14 mouse cellular contexts compared by ENCODE assay signal in the genomic region with DNA sequence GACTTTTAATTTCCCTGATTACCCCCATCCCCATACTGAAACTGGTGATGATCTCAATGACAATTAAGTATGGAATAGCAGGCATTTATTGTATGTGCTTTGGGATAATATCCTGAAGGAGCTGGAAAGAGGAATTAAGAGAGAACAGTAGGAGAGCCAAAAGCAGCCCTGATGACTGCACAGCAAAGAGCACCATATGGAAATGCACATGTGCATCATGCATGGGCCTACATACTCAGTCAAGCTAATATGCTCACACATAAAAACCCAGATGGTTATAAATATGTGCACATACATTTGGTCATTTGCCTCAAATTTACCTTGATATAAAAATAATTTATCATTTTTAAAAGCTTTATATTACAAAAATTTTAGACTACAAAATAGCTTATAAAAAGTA.
"Had no signal": no experiment of that assay in that cellular context is flagged by ENCODE, and none has a peak within 500 bp of the region (broad histone marks: within the 10 kb centered on the region; RNA-seq: fewer than 3 reads in every experiment).

No protein-coding gene starts in this region.

- H3K27ac ChIP-seq: midbrain, embryonic 10.5 days; midbrain, embryonic 12.5 days; neural tube, embryonic 12.5 days; stomach, embryonic 15.5 days; stomach, postnatal 0 days had no signal

- H3K27me3 ChIP-seq: midbrain, embryonic 12.5 days; neural tube, embryonic 12.5 days; stomach, embryonic 15.5 days had no signal

- H3K9me3 ChIP-seq: midbrain, embryonic 10.5 days; midbrain, embryonic 12.5 days; neural tube, embryonic 12.5 days; stomach, embryonic 15.5 days had no signal

- H3K36me3 ChIP-seq: midbrain, embryonic 10.5 days; midbrain, embryonic 12.5 days; neural tube, embryonic 12.5 days; stomach, embryonic 15.5 days had no signal

- H3K9ac ChIP-seq: lung, embryonic 14.5 days; midbrain, embryonic 12.5 days; neural tube, embryonic 12.5 days; stomach, embryonic 15.5 days had no signal

- H3K4me3 ChIP-seq: midbrain, embryonic 10.5 days; midbrain, embryonic 12.5 days; neural tube, embryonic 12.5 days; stomach, embryonic 15.5 days had no signal

- DNase-seq: lung, adult 18-20 months; lung, embryonic 14.5 days; lung, postnatal 10 days; lung, postnatal 4 days; midbrain, embryonic 14.5 days; right cerebral cortex, postnatal 14 days; thymus, adult 2 months; thymus, postnatal 25 days; thymus, postnatal 4 days had no signal

- H3K4me1 ChIP-seq: midbrain, embryonic 10.5 days; midbrain, embryonic 12.5 days; neural tube, embryonic 12.5 days; stomach, embryonic 15.5 days had no signal

- H3K4me2 ChIP-seq: lung, embryonic 14.5 days; midbrain, embryonic 12.5 days; neural tube, embryonic 12.5 days; stomach, embryonic 15.5 days had no signal
